Mouse (Mus musculus) embryonic facial prominence, embryonic 14.5 days (tissue): ENCODE measurements around the gene Apba3. TPM values are rescaled to one million over a fixed set of nuclear protein-coding genes. Genes with fewer than 3 reads are reported as not detected.

Experiments used
- ATAC-seq: fragments of 200-750 bp; cut with Nextera tagmentation; 2 replicates; pipeline ENCODE4 v1.8.0; 2017; ENCODE audit warnings: low read depth, moderate number of reproducible peaks, moderate TSS enrichment
- DNase-seq: peaks from one replicate; pipeline ENCODE4 v3.0.0-alpha.2; 2015; ENCODE audit warnings: low spot score
- H3K27ac ChIP-seq: fragments of 300-500 bp; sonication (generic); replicated peaks from 2 replicates; pipeline ENCODE4 v1.5.1; 2014; ENCODE audit warnings: low read depth, mild to moderate bottlenecking, low read length, moderate library complexity
- H3K27me3 ChIP-seq: fragments of 300-500 bp; sonication (generic); replicated peaks from 2 replicates; pipeline ENCODE4 v1.6.1; 2014; ENCODE audit warnings: low read length; ENCODE audit not compliant: control insufficient read depth, insufficient read depth
- H3K36me3 ChIP-seq: fragments of 300-500 bp; sonication (generic); 2 replicates; pipeline ENCODE4 v1.6.1; 2014; ENCODE audit warnings: low read length, mixed read lengths; ENCODE audit not compliant: control insufficient read depth, insufficient read depth
- H3K4me1 ChIP-seq: fragments of 300-500 bp; sonication (generic); 2 replicates; pipeline ENCODE4 v1.6.1; 2014; ENCODE audit warnings: antibody characterized with exemption, low read length; ENCODE audit not compliant: control insufficient read depth, insufficient read depth
- H3K4me2 ChIP-seq: fragments of 300-500 bp; sonication (generic); 2 replicates; pipeline ENCODE4 v1.6.1; 2014; ENCODE audit warnings: low read depth, mild to moderate bottlenecking, low read length, moderate library complexity, mixed read lengths
- H3K4me3 ChIP-seq: fragments of 300-500 bp; sonication (generic); 2 replicates; pipeline ENCODE4 v1.5.1; 2014; ENCODE audit warnings: low read depth, mild to moderate bottlenecking, low read length
- H3K9ac ChIP-seq: fragments of 300-500 bp; sonication (generic); 2 replicates; pipeline ENCODE4 v1.6.1; 2014; ENCODE audit warnings: low read depth, mild to moderate bottlenecking, low read length, moderate library complexity, mixed read lengths
- H3K9me3 ChIP-seq: fragments of 300-500 bp; sonication (generic); 2 replicates; pipeline ENCODE4 v1.6.1; 2016; ENCODE audit warnings: low read length; ENCODE audit not compliant: control insufficient read depth
- whole genome bisulfite sequencing: fragments of 180-500 bp; shearing (Covaris S2); extraction: QIAGEN DNeasy Blood & Tissue Kit; methylation state at CpG from one replicate; pipeline ENCODE4 v1.1.7; 2014; 5-methylcytosine and 5-hydroxymethylcytosine counted together
- polyA plus RNA-seq: library from polyadenylated mRNA; unstranded; fragments of >200 nt; fragmentation: Nextera tagmentation; extraction: Ambion mirVana; gene quantifications from 2 replicates; pipeline ENCODE4 v1.2.1, GENCODE M21; 2014

Gene Apba3
- polyA plus RNA-seq, 1 experiment from 2014 or later, result 61.4 TPM

GRCm38 (mm10) chr10:81289811-81290210 is 23.1 kb downstream of the Apba3 start:
- no peak overlapping the region for H3K27ac ChIP-seq
- H3K4me1 ChIP-seq, result peaks cover 12% of the 10 kb centered on the region

GRCm38 (mm10) chr10:81290698-81291460 is 24.1 kb downstream of the Apba3 start:
- Histone ChIP-seq H3K4me3 (0 out of 2 replicates have a peak overlapping the region, but pooled peaks have one; percentile 7), H3K9ac (peak overlapping the region; percentile 31; the same call in 1 of the 2 replicates), H3K27me3 (peaks cover 24% of the 10 kb centered on the region), H3K4me1 (peaks cover 12% of the 10 kb centered on the region), H3K27ac (no peak overlapping the region), H3K9me3 (no peaks in the 10 kb centered on the region), H3K36me3 (0 out of 2 replicates have a peak, but pooled peaks cover 8% of the 10 kb centered on the region), H3K4me2 (peak overlapping the region; percentile 31)
- 8% methylated on average over 21 of the region's 24 CpGs for WGBS
- ATAC-seq (no peak), DNase-seq (peak; percentile 52)

More at GRCm38 (mm10) chr10:81289811-81290210, 23.1 kb downstream of the Apba3 start:
- Histone ChIP-seq H3K4me3 (no peak overlapping the region), H3K4me2 (0 out of 2 replicates have a peak overlapping the region, but pooled peaks have one; percentile 23), H3K9me3 (no peaks in the 10 kb centered on the region), H3K36me3 (no peaks in the 10 kb centered on the region), H3K9ac (no peak overlapping the region), H3K27me3 (peaks cover 33% of the 10 kb centered on the region)
- ATAC-seq (no peak), DNase-seq (no peak)
- WGBS, result 53% methylated on average over 14 of the region's 14 CpGs

GRCm38 (mm10) chr10:81291511-81292104 is 24.8 kb downstream of the Apba3 start, which contains the start of gene Tjp3:
Tjp3 (minus strand) TSS chr10:81291581.
- H3K4me2 ChIP-seq, result peak within 1 kb of the TSS; percentile 99
- WGBS, result 66% methylated on average over 9 of the region's 9 CpGs

GRCm38 (mm10) chr10:81292554-81293333 is 26.0 kb downstream of the Apba3 start, which contains the start of gene Pip5k1c:
Pip5k1c (plus strand) TSS chr10:81292963.
- DNase-seq (peak; percentile 99), ATAC-seq (peak; percentile 96)
- Histone ChIP-seq H3K9ac (peak within 1 kb of the TSS; percentile 87), H3K4me2 (peak within 1 kb of the TSS; percentile 99), H3K36me3 (0 out of 2 replicates have a peak, but pooled peaks cover 10% of the 10 kb centered on the region), H3K4me1 (peaks cover 12% of the 10 kb centered on the region), H3K9me3 (no peaks in the 10 kb centered on the region), H3K4me3 (peak within 1 kb of the TSS; percentile 78), H3K27me3 (peaks cover 24% of the 10 kb centered on the region), H3K27ac (peak within 1 kb of the TSS; percentile 81)
- 0% methylated on average over 41 of the region's 80 CpGs for WGBS

More at GRCm38 (mm10) chr10:81291511-81292104, 24.8 kb downstream of the Apba3 start, which contains the start of gene Tjp3:
- ATAC-seq (no peak), DNase-seq (no peak)
- Histone ChIP-seq H3K4me1 (peaks cover 12% of the 10 kb centered on the region), H3K36me3 (0 out of 2 replicates have a peak, but pooled peaks cover 10% of the 10 kb centered on the region), H3K4me3 (peak within 1 kb of the TSS; percentile 78; the same call in 1 of the 2 replicates), H3K27me3 (peaks cover 24% of the 10 kb centered on the region), H3K27ac (no peak within 1 kb of the TSS), H3K9me3 (no peaks in the 10 kb centered on the region), H3K9ac (peak within 1 kb of the TSS; percentile 31; the same call in 1 of the 2 replicates)

DNA sequence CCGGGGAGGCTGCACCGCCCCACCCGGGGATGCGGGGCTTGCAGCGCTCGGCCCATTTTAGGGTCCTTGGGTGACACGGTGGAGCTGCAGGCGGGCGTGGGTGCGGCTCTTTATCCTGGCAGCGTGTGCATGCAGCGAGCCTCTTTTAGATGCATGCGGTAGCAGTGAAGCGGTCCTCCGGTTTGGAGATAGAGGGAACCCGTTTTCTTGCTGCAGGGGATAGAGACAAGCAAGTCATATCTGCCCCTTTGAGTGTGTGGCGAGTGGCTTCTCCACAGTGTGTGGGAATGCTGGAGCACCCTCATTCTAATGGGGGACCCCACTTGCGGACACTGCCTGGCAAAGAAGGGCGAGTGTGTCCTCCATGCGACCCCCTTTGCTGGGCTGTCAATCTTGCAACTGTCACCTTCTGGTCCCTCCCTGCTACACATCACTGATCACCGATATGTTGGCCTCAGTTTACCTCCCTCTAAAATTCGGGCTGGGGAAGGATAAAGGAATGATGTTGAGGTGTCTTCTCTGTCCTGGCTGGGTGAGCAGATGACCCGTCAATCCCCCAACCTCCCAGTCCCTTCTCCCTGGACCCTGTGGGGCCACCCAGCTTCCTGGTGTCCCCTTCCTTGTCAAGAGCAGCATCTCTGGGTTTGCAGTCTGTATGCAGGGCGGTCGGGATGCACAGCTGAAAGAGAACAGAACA is 26.7 kb downstream of the Apba3 start:
- 3% methylated on average over 19 of the region's 25 CpGs for WGBS

GRCm38 (mm10) chr10:81294442-81294841 is 27.7 kb downstream of the Apba3 start:
- 41% methylated on average over 8 of the region's 8 CpGs for WGBS
- no peak for ATAC-seq
- H3K4me3 ChIP-seq, result peak overlapping the region; percentile 78
- peaks cover 12% of the 10 kb centered on the region for H3K4me1 ChIP-seq
- H3K9ac ChIP-seq, result peak overlapping the region; percentile 87
- no peak overlapping the region for H3K27ac ChIP-seq
- H3K36me3 ChIP-seq, result 0 out of 2 replicates have a peak, but pooled peaks cover 10% of the 10 kb centered on the region
- H3K27me3 ChIP-seq, result peaks cover 24% of the 10 kb centered on the region
- DNase-seq, result no peak
- H3K4me2 ChIP-seq, result peak overlapping the region; percentile 99
- no peaks in the 10 kb centered on the region for H3K9me3 ChIP-seq

More for the DNA sequence above, 26.7 kb downstream of the Apba3 start:
- no peak for DNase-seq
- Histone ChIP-seq H3K4me2 (peak overlapping the region; percentile 99), H3K27ac (peak overlapping the region; percentile 81; the same call in 1 of the 2 replicates), H3K4me3 (peak overlapping the region; percentile 78), H3K36me3 (0 out of 2 replicates have a peak, but pooled peaks cover 10% of the 10 kb centered on the region), H3K27me3 (peaks cover 24% of the 10 kb centered on the region), H3K9ac (peak overlapping the region; percentile 87), H3K9me3 (no peaks in the 10 kb centered on the region), H3K4me1 (peaks cover 12% of the 10 kb centered on the region)
- peak; percentile 6; the same call in 1 of the 2 replicates for ATAC-seq

DNA sequence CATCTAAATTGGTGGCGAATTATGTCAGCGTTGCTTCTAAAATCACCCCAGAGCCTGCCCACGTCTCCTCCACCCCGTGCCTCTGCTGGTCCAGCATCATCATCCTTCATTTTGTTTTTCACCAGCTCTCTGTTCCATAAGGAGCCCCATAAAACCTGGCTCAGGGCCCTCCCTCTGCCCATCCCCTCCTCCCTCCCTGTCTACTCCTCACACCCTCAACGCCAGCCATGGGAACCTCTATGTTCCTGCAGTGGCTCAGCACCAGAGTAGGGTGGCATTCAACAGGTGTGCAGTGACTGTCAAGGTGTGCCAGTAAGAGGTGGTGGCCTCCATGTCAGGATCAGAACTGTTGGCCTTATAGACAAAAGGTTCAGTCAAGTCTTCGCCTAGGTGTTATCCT is 28.4 kb downstream of the Apba3 start:
- no peak overlapping the region for H3K27ac ChIP-seq
- 0 out of 2 replicates have a peak, but pooled peaks cover 10% of the 10 kb centered on the region for H3K36me3 ChIP-seq
- WGBS, result 90% methylated on average over 5 of the region's 6 CpGs
- ATAC-seq (no peak), DNase-seq (no peak)
- H3K4me1 ChIP-seq, result peaks cover 12% of the 10 kb centered on the region
- peaks cover 16% of the 10 kb centered on the region for H3K27me3 ChIP-seq
- no peak overlapping the region for H3K4me2 ChIP-seq
- no peak overlapping the region for H3K4me3 ChIP-seq
- no peaks in the 10 kb centered on the region for H3K9me3 ChIP-seq
- peak overlapping the region; percentile 87 for H3K9ac ChIP-seq
